Mouse (Mus musculus): Measurements from ENCODE around the gene Cyfip1.

Gene Cyfip1

DNA sequence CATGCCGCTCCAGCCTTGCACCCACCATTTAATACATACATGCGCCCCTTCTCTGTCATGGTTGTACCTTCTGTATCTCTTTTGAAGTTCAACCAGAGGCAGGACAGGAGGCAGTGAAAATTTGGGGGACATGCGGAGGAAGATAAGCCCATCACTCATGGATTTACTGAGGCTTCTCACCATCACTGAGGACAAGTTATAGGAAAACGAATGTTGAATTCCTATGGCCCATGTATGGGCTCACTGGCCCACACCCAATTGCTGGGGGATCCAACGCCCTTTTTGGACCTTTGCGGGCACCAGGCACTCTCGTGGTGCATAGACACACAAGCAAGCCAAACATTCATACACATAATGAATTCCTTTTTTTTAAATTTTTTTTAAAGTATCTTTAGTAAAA lies at the start of gene Cyfip1:
Gene Cyfip1, plus strand, starts transcription at position 301 of the 400 bp plus-strand sequence.
- in situ Hi-C loops (cut with MboI, MseI) = loop anchor here (10.0 kb wide), 1 partner anchor 123 kb away; the partner anchor contains the start of gene Nipa2

DNA sequence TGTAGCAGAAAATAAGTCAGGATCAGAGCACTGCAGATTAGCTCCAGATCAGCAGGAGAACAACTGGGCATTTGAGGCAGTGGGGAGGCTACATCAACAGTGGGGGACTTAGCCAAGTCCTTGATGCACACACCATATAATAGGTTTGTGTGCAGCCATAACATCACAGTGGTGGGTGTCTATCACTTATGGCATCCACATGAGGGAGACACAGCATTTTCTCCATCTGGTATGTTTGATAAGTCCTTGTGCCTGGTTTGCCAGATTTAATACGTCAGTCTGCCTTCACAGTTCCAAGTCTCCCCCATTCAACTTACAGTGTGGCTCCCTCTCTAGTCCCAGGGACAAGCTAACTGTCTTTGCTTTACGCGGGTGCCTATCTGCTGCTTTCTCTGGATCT lies 49.3 kb upstream of the Cyfip1 start:
- in situ Hi-C loops (cut with MboI, MseI) = loop anchor here (10.0 kb wide), 1 partner anchor 173 kb away; the partner anchor contains the start of gene Nipa2

DNA sequence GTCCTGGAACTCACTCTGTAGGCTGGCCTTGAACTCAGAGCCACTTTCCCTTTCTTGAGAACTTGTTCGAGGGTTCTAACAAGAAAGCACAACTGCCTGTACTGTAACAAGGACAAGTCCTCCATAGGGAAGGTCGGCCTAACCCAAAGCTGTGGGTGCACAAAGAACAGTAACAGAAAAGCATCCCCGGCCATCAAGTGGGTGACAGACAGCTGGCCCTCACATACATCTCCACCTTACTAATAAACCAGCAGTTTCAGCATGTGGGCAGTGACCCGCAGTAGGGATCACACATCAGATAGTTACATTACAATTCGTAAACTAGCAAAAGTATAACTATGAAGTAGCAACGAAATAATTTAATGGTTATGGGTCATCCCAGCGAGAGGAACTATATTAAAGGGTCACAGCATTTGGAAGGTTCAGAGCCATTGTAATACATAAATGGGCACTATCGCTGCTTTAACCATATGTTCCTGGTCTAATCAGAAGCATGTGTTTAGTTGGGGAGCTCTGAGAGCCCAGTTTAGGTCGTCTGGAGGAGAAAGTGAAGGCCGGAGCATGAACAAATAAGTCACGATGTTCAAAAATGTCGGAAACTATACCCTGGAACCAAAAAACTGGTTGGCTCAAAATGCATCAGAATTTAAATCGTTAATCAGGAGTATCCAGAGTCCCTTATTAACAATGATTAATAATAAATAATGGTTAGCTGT lies 48.2 kb upstream of the Cyfip1 start:
- in situ Hi-C loops (cut with MboI, MseI) = loop anchor here (10.0 kb wide), 1 partner anchor 171 kb away; the partner anchor contains the start of gene Nipa2

DNA sequence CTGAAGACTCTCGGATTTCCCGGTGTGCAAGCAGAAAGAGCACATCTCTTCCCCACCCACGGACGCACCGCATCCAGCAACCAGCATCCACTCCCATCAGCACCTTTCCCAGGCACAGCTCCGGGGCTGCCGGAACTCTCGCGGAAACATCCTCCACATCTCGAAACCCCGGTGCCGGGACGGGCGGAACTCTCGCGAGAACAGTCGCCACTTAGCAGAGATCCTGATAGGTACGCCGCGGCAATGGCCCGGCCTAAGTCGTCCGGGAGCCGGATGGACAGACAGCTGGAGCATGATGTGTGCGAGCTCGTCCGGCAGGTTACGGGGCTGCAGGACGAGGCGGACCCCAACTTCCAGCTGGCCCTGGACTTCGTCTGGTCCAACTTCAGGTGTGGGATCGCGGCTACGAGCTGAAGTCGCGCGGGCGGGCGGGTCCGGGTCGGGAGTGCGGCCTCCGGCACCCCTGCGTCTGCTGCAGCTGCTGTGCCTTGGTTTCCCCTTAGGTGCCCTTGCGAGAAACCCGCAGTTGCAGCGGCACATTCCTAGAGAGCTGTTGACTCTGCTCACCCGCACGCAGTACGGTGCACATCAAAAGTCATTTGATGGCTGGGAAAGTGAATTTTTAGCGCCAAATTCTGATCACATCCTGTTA lies 47.5 kb upstream of the Cyfip1 start, which contains the start of gene Tubgcp5:
Gene Tubgcp5, plus strand, starts transcription at position 203 of the 652 bp plus-strand sequence.
- in situ Hi-C loops (cut with MboI, MseI) = loop anchor here (10.0 kb wide), 1 partner anchor 171 kb away; the partner anchor contains the start of gene Nipa2

- in situ Hi-C loops (cut with MboI, MseI) = loop anchor here (10.0 kb wide), 1 partner anchor 165 kb away; the partner anchor contains the start of gene Nipa2
Measured at GRCm38 (mm10) chr7:55799981-55800380, 41.6 kb upstream of the Cyfip1 start.

DNA sequence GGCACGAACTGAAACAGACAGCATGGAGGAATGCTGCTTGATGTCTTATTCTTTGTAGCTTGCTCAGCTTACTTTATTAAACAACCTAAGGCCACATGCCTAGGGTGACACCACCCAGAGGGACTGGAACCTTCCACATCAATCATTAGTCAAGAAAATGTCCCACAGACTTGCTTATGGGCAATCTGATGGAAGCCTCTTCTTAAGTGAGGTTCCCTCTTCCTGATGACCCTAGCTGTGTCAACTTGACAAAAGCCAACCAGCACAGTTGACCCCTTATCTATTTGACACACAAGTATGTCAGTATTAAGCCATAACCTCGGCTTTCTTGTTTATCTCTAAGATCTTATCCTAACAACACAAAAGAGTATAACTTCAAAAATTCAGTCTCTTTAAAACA lies 31.6 kb upstream of the Cyfip1 start:
- in situ Hi-C loops (cut with MboI, MseI) = loop anchor here (10.0 kb wide), 1 partner anchor 405 kb away; no protein-coding TSS in a partner anchor

DNA sequence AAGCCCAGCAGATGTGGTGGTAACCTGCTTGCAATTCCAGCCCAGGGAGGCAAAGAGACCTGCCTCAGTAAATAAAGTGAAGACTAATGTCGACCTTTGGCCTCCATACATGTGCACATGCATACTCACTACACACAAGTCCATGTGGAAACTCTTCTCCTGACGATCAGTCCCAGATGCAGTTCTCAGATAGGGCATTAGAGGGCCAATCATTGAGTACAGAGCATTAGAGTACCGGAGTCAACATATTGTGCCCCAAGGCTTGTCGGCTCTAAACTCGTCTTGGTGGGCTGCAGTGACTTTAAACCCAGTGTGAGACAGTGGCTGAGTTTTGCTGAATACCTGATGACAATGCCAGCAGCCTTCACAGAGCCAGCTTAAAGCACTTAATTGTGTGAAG lies 17.1 kb upstream of the Cyfip1 start:
- in situ Hi-C loops (cut with MboI, MseI) = no loop called here

DNA sequence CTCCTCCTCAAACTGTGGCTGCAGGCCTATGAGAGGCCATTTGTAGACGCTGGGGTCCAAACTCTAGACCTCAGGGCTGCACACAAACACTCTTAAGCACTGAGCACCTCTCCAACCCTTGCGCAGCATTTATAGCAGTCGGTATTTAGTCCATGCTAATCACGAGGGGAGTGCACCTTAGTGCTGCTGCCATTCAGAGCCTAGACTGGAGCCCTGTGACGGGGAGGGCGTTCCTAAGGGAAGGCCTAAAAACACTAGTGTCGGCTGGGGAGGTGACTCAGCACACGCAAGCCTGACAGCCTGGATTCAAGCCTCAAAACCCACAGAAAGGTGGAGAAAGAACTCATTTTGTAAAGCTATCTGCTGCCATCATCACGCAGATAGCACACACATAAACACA lies 14.0 kb upstream of the Cyfip1 start:
- in situ Hi-C loops (cut with MboI, MseI) = no loop called here

GRCm38 (mm10) chr7:55836877-55837276 lies 4.7 kb upstream of the Cyfip1 start:
- in situ Hi-C loops (cut with MboI, MseI) = loop anchor here (10.0 kb wide), 1 partner anchor 228 kb away; no protein-coding TSS in a partner anchor

GRCm38 (mm10) chr7:55841977-55842503 lies 495 bp downstream of the Cyfip1 start:
- in situ Hi-C loops (cut with MboI, MseI) = loop anchor here (10.0 kb wide), 1 partner anchor 123 kb away; the partner anchor contains the start of gene Nipa2

- in situ Hi-C loops (cut with MboI, MseI) = loop anchor here (10.0 kb wide), 1 partner anchor 122 kb away; the partner anchor contains the start of gene Nipa2
Measured at GRCm38 (mm10) chr7:55842504-55843152, 1.1 kb downstream of the Cyfip1 start.

DNA sequence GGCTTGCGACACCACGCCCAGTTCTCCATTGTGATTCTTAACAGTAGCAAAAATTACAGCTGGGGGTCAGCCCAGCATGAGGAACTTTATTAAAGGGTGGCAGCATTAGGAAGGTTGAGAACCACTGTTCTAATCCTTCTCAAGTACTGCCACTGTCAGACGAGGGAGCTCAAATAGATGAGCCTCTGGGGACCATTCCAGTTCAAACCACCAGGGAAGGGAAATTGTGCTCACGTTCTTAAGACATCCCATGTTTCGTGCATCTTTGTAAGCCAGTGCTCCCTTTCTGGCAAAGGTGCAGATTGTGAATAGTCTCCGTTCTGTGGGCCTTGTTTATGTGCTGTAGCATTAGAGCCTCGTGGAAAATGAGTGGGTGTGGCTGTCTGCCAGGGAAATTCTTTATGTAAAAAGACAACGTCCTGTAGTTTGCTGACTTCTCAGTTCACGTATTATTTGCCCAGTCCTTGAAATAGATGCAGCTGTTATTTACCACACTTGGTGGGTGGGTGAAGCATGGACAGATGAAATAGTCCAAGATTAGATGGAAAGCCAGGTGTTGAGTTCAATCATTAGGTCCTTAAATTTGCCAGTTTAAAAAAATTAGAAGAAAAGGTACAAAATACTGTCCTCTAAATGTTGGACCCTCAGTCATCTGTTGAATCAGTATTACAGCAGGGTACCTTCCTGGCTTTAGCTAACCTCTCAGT lies 5.2 kb downstream of the Cyfip1 start:
- in situ Hi-C loops (cut with MboI, MseI) = loop anchor here (10.0 kb wide), 1 partner anchor 118 kb away; the partner anchor contains the start of gene Nipa2

DNA sequence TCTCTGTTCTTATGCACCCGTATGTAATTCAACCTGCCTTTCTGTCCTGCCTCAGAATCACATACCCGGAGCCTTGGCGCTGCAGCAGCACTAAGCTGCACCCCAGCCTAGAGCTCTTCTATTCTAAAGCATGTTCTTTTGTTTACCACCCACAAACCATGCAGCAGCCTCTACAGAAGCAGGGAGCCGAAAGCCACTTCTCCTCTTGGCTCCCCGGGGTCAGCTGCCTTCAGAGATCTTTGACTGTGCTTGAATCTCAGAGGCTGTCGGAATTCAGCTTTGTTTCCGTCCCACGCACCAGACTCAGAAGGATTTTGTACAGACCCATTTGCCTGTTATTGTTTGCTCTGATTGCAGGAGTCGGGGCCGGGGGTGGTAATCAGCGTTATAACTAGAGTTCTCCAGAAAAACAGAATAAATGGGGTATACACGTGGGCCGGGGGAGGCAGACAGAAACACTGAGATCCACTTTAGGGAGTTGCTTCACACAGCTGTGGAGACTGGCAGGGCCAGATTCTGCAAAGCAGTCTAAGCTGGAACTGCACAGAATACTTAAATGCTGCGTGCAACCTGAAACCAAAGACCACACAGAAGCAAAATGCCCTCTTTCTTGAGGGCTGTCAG lies 8.5 kb downstream of the Cyfip1 start:
- in situ Hi-C loops (cut with MboI, MseI) = loop anchor here (10.0 kb wide), 1 partner anchor 115 kb away; the partner anchor contains the start of gene Nipa2

DNA sequence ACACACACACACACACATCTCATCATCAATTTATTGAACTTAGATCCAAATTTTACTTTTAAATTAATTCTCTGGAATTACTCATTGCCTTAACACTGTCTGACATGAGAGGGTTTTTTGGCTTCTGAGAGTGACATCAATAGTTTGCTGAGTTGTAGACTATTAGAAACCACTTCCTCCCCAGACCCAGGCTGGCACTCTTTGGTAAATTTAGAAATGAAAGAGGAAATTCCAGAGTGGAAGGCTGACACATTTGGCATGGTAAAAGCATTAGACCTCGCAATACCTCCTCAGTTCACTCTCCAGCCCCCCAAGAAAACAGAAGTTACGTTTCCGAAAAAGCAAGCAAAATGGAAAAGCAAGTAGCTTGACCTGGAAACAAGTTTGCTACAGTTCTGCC lies 11.2 kb downstream of the Cyfip1 start:
- in situ Hi-C loops (cut with MboI, MseI) = no loop called here

DNA sequence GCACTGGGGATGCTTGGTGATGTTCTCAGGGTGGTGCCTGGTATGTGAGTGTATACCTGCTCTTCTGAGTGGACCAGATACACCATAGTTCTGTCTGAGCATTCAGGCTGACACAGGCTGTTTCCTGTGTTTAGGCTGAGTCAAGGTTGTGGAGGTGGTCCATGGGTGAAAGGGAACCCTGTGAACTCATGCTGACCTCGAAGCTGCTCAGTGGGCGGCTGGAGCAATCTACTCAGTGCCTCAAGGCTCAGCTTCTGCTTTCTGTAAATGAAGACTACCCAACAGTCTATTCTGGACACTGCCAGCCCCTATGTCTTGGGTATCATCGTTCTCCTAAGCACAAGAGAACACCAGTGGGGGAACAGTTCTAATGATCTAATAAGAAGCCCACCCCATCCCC lies 14.1 kb downstream of the Cyfip1 start:
- in situ Hi-C loops (cut with MboI, MseI) = no loop called here

DNA sequence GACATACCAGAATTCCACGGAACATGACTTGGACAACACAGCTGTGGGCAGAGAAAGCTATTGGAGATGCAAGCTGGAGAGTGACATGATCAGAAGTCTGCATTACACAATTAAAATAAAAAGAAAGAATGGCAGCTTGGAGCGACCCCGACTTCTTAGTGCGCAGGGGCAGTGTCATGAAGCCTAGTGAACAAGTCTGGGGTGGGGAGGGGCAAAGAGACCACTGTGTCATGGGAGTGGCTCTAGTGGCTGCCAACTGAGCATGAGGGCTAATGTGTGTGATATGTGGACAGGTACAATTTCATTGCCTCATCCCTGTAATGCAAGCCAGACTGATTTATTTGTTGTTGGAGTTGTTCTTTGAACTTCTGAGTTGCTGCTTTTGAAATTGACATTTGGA lies 15.2 kb downstream of the Cyfip1 start:
- in situ Hi-C loops (cut with MboI, MseI) = no loop called here

- in situ Hi-C loops (cut with MboI, MseI) = no loop called here
Measured at GRCm38 (mm10) chr7:55857729-55858128, 16.2 kb downstream of the Cyfip1 start.

DNA sequence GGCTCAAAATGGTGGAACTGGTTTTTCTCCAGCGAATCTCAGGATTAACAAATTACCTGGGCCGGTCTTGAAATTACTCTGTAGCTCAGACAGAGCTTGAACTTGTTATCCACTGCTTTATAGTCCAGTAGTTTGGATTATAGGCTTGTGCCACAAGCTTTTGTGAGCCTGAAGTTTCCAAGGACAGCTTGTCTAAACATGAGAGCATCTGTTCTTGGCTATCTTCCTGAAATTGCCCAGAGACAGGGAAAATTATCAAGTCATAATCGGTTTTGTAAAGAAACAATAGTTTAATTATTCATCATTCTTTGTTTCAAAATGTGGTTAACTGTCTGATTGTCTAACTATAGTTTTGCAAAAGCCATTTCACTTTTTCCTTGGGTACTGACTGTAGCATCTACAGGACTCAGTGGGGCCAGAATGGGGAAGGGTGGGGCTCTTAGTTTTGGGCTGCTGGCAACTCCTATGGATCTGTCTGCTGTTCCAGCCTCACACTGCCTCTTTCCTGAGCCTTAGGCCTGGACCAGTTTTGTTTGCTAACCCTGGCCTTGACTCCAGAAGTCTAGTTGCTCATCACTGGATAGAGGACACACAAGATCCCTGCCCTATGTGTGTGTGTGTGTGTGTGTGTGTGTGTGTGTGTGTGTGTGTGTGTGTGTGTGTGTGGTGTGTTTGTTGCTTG lies 17.4 kb downstream of the Cyfip1 start:
- in situ Hi-C loops (cut with MboI, MseI) = no loop called here

DNA sequence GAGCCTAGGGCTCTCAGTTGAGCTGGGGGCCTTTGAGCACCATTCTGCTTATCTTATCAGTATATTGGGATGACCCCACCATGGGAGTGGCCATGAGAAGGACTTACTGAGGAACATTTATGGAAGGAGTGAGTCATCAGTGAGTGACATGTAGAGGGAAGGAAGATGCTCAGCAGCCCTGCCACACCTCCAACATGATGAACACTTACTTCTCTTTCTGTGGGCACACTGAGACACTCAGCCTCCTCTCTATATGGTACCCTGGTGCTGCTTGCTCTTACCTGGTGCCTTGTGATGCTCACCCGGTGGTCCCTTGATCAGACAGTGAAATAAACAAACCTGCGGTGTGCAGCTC lies 17.9 kb downstream of the Cyfip1 start:
- in situ Hi-C loops (cut with MboI, MseI) = no loop called here

DNA sequence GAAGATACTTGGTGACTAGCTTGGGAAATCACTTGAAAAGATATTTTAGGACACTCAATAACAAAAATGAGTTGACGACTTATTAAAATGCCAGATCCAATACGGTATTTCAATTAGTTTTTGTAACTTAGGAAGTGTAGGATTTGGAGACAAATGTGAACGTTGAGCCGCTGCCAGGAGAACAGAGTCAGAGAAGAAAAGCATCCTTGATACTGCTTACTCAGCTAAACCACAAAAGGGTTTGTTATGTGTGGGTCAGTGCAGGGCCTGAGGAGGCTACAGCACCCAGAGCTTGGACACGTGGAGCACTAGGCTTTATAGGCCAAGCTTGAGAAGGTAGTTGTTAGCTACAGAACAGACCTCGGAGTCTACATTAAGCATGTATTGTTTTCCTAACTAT lies 18.4 kb downstream of the Cyfip1 start:
- in situ Hi-C loops (cut with MboI, MseI) = no loop called here

Data from T-helper 1 cell (primary cell).